Mouse (Mus musculus): Measurements from ENCODE around the gene Mfsd5. TPM values are rescaled to one million over a fixed set of nuclear protein-coding genes. Genes with fewer than 3 reads are reported as not detected.

Gene Mfsd5
- total and polyA plus RNA-seq, 2 experiments from 2014 or later, result 59.3 to 63.5 TPM

DNA sequence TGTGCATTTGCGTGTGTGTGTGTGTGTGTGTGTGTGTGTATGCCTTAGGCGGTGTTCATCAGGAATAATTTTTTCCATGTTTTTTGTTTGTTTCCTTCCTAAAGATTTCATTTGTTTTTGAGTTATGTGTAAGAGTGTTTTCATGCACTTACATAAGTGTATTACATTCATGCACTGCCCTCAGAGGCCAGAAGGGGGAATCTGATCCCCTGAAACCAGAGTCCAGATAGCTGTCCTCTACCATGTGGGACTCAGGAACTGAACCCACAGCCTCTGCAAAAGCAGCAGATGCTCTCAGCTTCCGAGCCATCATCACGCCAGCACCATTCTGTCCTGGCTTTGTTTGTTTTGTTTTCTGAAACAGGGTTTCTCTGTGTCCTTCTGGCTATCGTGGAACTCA lies 13.7 kb upstream of the Mfsd5 start:
- Histone ChIP-seq H3K27ac (ENCODE audit: low read depth, low read length) (no peak overlapping the region), H3K36me3 (ENCODE audit: insufficient read depth, low read length) (no peaks in the 10 kb centered on the region), H3K9ac (replicated peaks; ENCODE audit: low read length, poor library complexity, severe bottlenecking) (no peak overlapping the region), H3K4me1 (ENCODE audit: insufficient read depth, low read length) (no peaks in the 10 kb centered on the region), H3K9me3 (ENCODE audit: low read length) (no peaks in the 10 kb centered on the region), H3K4me3 (ENCODE audit: low read depth, low read length) (no peak overlapping the region), H3K4me2 (ENCODE audit: low read depth, low read length, poor library complexity, severe bottlenecking) (no peak overlapping the region), H3K27me3 (ENCODE audit: insufficient read depth, low read length) (peaks cover 6% of the 10 kb centered on the region; the same call in 1 of the 2 replicates)
- DNase-seq (ENCODE audit: low spot score) (no peak), ATAC-seq (ENCODE audit: low FRiP score) (no peak)
- no peak for TF ChIP-seq CTCF (IDR thresholded peaks at IDR 0.05)
- 90% methylated on average over 5 of the region's 5 CpGs for WGBS

DNA sequence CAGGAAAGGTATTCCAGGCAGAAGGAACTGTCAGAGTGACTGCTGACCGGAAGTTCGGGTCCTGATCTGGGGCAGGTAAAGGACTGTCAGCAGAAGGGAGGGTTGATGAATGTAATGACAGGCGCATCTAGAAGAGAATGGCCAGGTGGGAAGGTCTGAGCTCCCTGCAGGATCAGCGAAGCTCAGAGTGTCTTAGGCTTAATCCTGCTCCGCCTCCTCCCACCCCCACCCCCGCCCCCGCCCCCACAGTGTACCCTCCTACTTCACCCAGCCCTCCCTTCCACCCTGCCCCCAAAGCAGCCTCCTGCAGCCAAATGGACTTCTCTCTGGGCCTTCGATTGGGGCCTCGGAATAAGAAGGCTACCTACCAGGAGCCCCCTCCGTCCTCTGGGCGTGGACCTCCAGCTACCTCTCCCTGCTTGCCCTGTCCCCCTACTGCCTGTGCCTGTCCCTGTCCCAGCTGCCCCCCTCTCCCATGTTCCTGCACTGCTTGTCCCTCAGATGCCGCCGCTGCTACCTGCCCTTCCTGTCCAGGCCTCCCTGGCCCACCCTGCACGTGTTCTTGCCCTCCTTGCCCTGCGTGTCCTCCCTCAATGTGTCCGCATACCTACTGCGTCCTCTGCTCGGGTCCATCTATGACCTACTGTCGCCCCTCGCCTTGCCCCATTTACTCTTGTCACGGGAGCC lies 8.8 kb upstream of the Mfsd5 start, which contains the start of gene Gm9918:
TSS of gene Gm9918 (plus strand) at position 290 of the 687 bp plus-strand sequence.
- DNase-seq (ENCODE audit: low spot score) (no peak), ATAC-seq (ENCODE audit: low FRiP score) (no peak)
- Histone ChIP-seq H3K4me1 (ENCODE audit: insufficient read depth, low read length) (no peaks in the 10 kb centered on the region), H3K36me3 (ENCODE audit: insufficient read depth, low read length) (no peaks in the 10 kb centered on the region), H3K9ac (replicated peaks; ENCODE audit: low read length, poor library complexity, severe bottlenecking) (no peak within 1 kb of the TSS), H3K4me2 (ENCODE audit: low read depth, low read length, poor library complexity, severe bottlenecking) (no peak within 1 kb of the TSS; the same call in 1 of the 2 replicates), H3K4me3 (ENCODE audit: low read depth, low read length) (no peak within 1 kb of the TSS), H3K27me3 (ENCODE audit: insufficient read depth, low read length) (peaks cover 6% of the 10 kb centered on the region; the same call in 1 of the 2 replicates), H3K27ac (ENCODE audit: low read depth, low read length) (no peak within 1 kb of the TSS), H3K9me3 (ENCODE audit: low read length) (no peaks in the 10 kb centered on the region)
- no peak for TF ChIP-seq CTCF (IDR thresholded peaks at IDR 0.05)
- WGBS, result 7% methylated on average over 18 of the region's 21 CpGs

DNA sequence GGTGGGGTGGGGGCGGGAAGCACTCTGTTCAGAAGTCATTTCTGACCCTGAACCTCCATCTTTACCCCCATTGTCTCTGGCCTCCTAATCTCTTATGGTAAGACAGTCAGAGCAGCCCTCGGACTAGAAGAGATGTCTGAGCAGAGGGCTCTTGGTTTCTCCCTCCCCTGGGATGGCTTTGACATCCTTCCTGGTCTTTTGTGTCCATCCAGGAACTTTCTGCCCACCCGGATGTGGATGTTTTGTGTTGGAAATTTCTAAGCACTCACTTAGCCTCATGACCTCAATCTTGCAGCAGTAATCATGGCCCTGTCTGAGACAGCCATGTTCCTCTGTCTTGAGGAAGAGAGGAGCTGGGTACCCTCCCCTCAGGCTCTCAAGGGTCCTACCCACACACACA lies 7.8 kb upstream of the Mfsd5 start:
- Histone ChIP-seq H3K4me2 (ENCODE audit: low read depth, low read length, poor library complexity, severe bottlenecking) (no peak overlapping the region), H3K36me3 (ENCODE audit: insufficient read depth, low read length) (no peaks in the 10 kb centered on the region), H3K27me3 (ENCODE audit: insufficient read depth, low read length) (peaks cover 6% of the 10 kb centered on the region; the same call in 1 of the 2 replicates), H3K9me3 (ENCODE audit: low read length) (no peaks in the 10 kb centered on the region), H3K9ac (replicated peaks; ENCODE audit: low read length, poor library complexity, severe bottlenecking) (no peak overlapping the region), H3K27ac (ENCODE audit: low read depth, low read length) (no peak overlapping the region), H3K4me3 (ENCODE audit: low read depth, low read length) (no peak overlapping the region), H3K4me1 (ENCODE audit: insufficient read depth, low read length) (no peaks in the 10 kb centered on the region)
- ATAC-seq (ENCODE audit: low FRiP score) (no peak), DNase-seq (ENCODE audit: low spot score) (no peak)
- WGBS, result 14% methylated on average over 3 of the region's 3 CpGs
- TF ChIP-seq CTCF (IDR thresholded peaks at IDR 0.05), result no peak

DNA sequence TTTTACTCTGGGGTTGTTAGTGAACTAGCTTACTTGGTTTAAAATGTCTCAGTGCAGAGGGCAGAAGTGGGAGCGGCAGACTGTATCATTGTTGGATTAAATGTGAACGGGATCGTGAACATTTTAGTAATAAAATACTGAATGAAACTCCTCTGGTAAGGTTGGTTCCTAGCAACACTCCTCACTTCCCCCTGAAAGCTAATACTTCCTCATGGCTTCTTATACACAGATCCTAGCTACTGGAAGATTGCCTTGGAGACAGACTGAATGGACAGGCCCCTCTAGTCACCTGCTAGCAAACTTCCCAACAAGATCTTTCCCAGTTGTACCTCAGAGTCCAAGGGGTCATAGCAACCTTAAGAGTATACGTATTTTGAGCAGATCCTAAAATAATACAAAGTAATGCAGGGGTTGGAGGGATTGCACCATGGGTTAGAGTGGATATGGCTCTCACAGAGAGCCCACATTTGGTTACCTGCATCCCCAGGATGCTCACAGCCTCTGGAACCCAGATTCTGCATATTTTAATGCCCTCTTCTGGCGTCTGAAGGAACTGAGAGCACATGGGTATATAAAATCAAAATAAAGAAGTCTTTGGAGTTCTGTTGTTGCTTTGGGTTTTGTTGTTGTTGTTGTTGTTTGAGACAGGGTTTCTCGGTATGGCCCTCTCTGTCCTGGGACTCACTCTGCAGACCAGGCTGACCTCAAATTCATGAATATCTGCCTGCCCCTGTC lies 5.1 kb upstream of the Mfsd5 start:
- Histone ChIP-seq H3K9me3 (ENCODE audit: low read length) (no peaks in the 10 kb centered on the region), H3K4me3 (ENCODE audit: low read depth, low read length) (no peak overlapping the region), H3K27me3 (ENCODE audit: insufficient read depth, low read length) (peaks cover 6% of the 10 kb centered on the region; the same call in 1 of the 2 replicates), H3K4me2 (ENCODE audit: low read depth, low read length, poor library complexity, severe bottlenecking) (no peak overlapping the region), H3K4me1 (ENCODE audit: insufficient read depth, low read length) (no peaks in the 10 kb centered on the region), H3K27ac (ENCODE audit: low read depth, low read length) (no peak overlapping the region), H3K36me3 (ENCODE audit: insufficient read depth, low read length) (no peaks in the 10 kb centered on the region), H3K9ac (replicated peaks; ENCODE audit: low read length, poor library complexity, severe bottlenecking) (no peak overlapping the region)
- no peak for DNase-seq (ENCODE audit: low spot score)
- 70% methylated on average over 6 of the region's 6 CpGs for WGBS
- peak; percentile 33 for TF ChIP-seq CTCF (IDR thresholded peaks at IDR 0.05)
- ATAC-seq (ENCODE audit: low FRiP score), result no peak

DNA sequence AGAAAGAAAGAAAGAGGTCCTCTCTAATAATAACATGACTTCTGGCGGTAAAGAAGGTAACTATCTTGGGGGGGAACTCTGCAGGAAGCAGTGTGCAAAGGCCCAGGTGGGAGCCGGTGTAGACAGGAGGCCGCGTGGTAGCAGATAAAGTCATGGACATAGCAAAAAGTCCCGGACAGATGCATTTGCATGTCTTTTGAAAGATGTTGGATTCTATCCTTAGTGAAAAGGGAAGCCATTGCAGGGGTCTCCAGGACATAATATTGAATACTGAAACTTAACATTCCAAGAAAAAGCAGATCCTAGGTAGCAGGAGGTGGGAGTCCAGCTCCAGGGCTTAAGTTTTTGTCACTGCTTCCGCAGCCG lies 545 bp upstream of the Mfsd5 start:
- 35% methylated on average over 7 of the region's 7 CpGs for WGBS

More for the DNA sequence above, 545 bp upstream of the Mfsd5 start:
- Histone ChIP-seq H3K4me1 (ENCODE audit: insufficient read depth, low read length) (peaks cover 6% of the 10 kb centered on the region; the same call in 1 of the 2 replicates), H3K9ac (replicated peaks; ENCODE audit: low read length, poor library complexity, severe bottlenecking) (peak overlapping the region; percentile 78; the same call in 1 of the 2 replicates), H3K4me2 (ENCODE audit: low read depth, low read length, poor library complexity, severe bottlenecking) (peak overlapping the region; percentile 88), H3K9me3 (ENCODE audit: low read length) (no peaks in the 10 kb centered on the region), H3K27me3 (ENCODE audit: insufficient read depth, low read length) (no peaks in the 10 kb centered on the region), H3K36me3 (ENCODE audit: insufficient read depth, low read length) (peaks cover 20% of the 10 kb centered on the region), H3K27ac (ENCODE audit: low read depth, low read length) (peak overlapping the region; percentile 76; the same call in 1 of the 2 replicates), H3K4me3 (ENCODE audit: low read depth, low read length) (peak overlapping the region; percentile 80)
- DNase-seq (ENCODE audit: low spot score) (no peak), ATAC-seq (ENCODE audit: low FRiP score) (no peak)
- no peak for TF ChIP-seq CTCF (IDR thresholded peaks at IDR 0.05)

Data from midbrain, postnatal 0 days (tissue).